Mouse (Mus musculus) embryonic facial prominence, embryonic 14.5 days (tissue): Measurements from ENCODE around the gene Tmem175. TPM values are rescaled to one million over a fixed set of nuclear protein-coding genes. Genes with fewer than 3 reads are reported as not detected.
A peak's percentile ranks its signal among the peaks of the same experiment; 100 is the strongest.

ENCODE experiments used
- ATAC-seq: fragments of 200-750 bp; cut with Nextera tagmentation; 2 replicates; pipeline ENCODE4 v1.8.0; 2017; ENCODE audit warnings: low read depth, moderate number of reproducible peaks, moderate TSS enrichment
- DNase-seq: peaks from one replicate; pipeline ENCODE4 v3.0.0-alpha.2; 2015; ENCODE audit warnings: low spot score
- H3K27ac ChIP-seq: fragments of 300-500 bp; sonication (generic); replicated peaks from 2 replicates; pipeline ENCODE4 v1.5.1; 2014; ENCODE audit warnings: low read depth, mild to moderate bottlenecking, low read length, moderate library complexity
- H3K27me3 ChIP-seq: fragments of 300-500 bp; sonication (generic); replicated peaks from 2 replicates; pipeline ENCODE4 v1.6.1; 2014; ENCODE audit warnings: low read length; ENCODE audit not compliant: control insufficient read depth, insufficient read depth
- H3K36me3 ChIP-seq: fragments of 300-500 bp; sonication (generic); 2 replicates; pipeline ENCODE4 v1.6.1; 2014; ENCODE audit warnings: low read length, mixed read lengths; ENCODE audit not compliant: control insufficient read depth, insufficient read depth
- H3K4me1 ChIP-seq: fragments of 300-500 bp; sonication (generic); 2 replicates; pipeline ENCODE4 v1.6.1; 2014; ENCODE audit warnings: antibody characterized with exemption, low read length; ENCODE audit not compliant: control insufficient read depth, insufficient read depth
- H3K4me2 ChIP-seq: fragments of 300-500 bp; sonication (generic); 2 replicates; pipeline ENCODE4 v1.6.1; 2014; ENCODE audit warnings: low read depth, mild to moderate bottlenecking, low read length, moderate library complexity, mixed read lengths
- H3K4me3 ChIP-seq: fragments of 300-500 bp; sonication (generic); 2 replicates; pipeline ENCODE4 v1.5.1; 2014; ENCODE audit warnings: low read depth, mild to moderate bottlenecking, low read length
- H3K9ac ChIP-seq: fragments of 300-500 bp; sonication (generic); 2 replicates; pipeline ENCODE4 v1.6.1; 2014; ENCODE audit warnings: low read depth, mild to moderate bottlenecking, low read length, moderate library complexity, mixed read lengths
- H3K9me3 ChIP-seq: fragments of 300-500 bp; sonication (generic); 2 replicates; pipeline ENCODE4 v1.6.1; 2016; ENCODE audit warnings: low read length; ENCODE audit not compliant: control insufficient read depth
- WGBS: fragments of 180-500 bp; shearing (Covaris S2); extraction: QIAGEN DNeasy Blood & Tissue Kit; methylation state at CpG from one replicate; pipeline ENCODE4 v1.1.7; 2014; 5-methylcytosine and 5-hydroxymethylcytosine counted together
- polyA plus RNA-seq: library from polyadenylated mRNA; unstranded; fragments of >200 nt; fragmentation: Nextera tagmentation; extraction: Ambion mirVana; gene quantifications from 2 replicates; pipeline ENCODE4 v1.2.1, GENCODE M21; 2014

The Tmem175 gene
- polyA plus RNA-seq, 1 experiment from 2014 or later = 31.0 TPM

GRCm38 (mm10) chr5:108677605-108678295 is 48.2 kb downstream of the Tmem175 start:
- peak overlapping the region; percentile 64 for H3K4me2 ChIP-seq
- DNase-seq (peak; percentile 92), ATAC-seq (peak; percentile 86)
- 0 out of 2 replicates have a peak, but pooled peaks cover 2% of the 10 kb centered on the region for H3K36me3 ChIP-seq
- whole genome bisulfite sequencing = 5% methylated on average over 25 of the region's 25 CpGs
- peak overlapping the region; percentile 83 for H3K27ac ChIP-seq
- H3K4me3 ChIP-seq = peak overlapping the region; percentile 37
- peak overlapping the region; percentile 63 for H3K9ac ChIP-seq
- 0 out of 2 replicates have a peak, but pooled peaks cover 6% of the 10 kb centered on the region for H3K4me1 ChIP-seq
- H3K9me3 ChIP-seq = no peaks in the 10 kb centered on the region
- H3K27me3 ChIP-seq = no peaks in the 10 kb centered on the region

GRCm38 (mm10) chr5:108678296-108678854 is 48.8 kb downstream of the Tmem175 start:
- DNase-seq = no peak
- H3K27ac ChIP-seq = no peak overlapping the region
- H3K27me3 ChIP-seq = no peaks in the 10 kb centered on the region
- WGBS = 84% methylated on average over 6 of the region's 6 CpGs
- no peak for ATAC-seq
- 0 out of 2 replicates have a peak, but pooled peaks cover 6% of the 10 kb centered on the region for H3K4me1 ChIP-seq
- no peaks in the 10 kb centered on the region for H3K9me3 ChIP-seq
- peak overlapping the region; percentile 64; the same call in 1 of the 2 replicates for H3K4me2 ChIP-seq
- no peak overlapping the region for H3K4me3 ChIP-seq
- H3K9ac ChIP-seq = no peak overlapping the region
- H3K36me3 ChIP-seq = 0 out of 2 replicates have a peak, but pooled peaks cover 3% of the 10 kb centered on the region

GRCm38 (mm10) chr5:108679909-108680308 is 50.3 kb downstream of the Tmem175 start:
- DNase-seq = no peak
- H3K27me3 ChIP-seq = no peaks in the 10 kb centered on the region
- H3K27ac ChIP-seq = no peak overlapping the region
- no peak for ATAC-seq
- 54% methylated on average over 3 of the region's 3 CpGs for WGBS
- H3K4me3 ChIP-seq = no peak overlapping the region
- no peak overlapping the region for H3K4me2 ChIP-seq
- no peaks in the 10 kb centered on the region for H3K9me3 ChIP-seq
- H3K9ac ChIP-seq = no peak overlapping the region
- H3K36me3 ChIP-seq = 0 out of 2 replicates have a peak, but pooled peaks cover 4% of the 10 kb centered on the region
- H3K4me1 ChIP-seq = 0 out of 2 replicates have a peak, but pooled peaks cover 6% of the 10 kb centered on the region

GRCm38 (mm10) chr5:108680871-108681270 is 51.3 kb downstream of the Tmem175 start:
- no peaks in the 10 kb centered on the region for H3K27me3 ChIP-seq
- WGBS = 98% methylated on average over 6 of the region's 6 CpGs
- H3K9me3 ChIP-seq = no peaks in the 10 kb centered on the region
- no peak overlapping the region for H3K4me3 ChIP-seq
- no peak for DNase-seq
- H3K4me2 ChIP-seq = no peak overlapping the region
- no peak for ATAC-seq
- peaks cover 9% of the 10 kb centered on the region; the same call in 1 of the 2 replicates for H3K36me3 ChIP-seq
- H3K9ac ChIP-seq = no peak overlapping the region
- 0 out of 2 replicates have a peak, but pooled peaks cover 6% of the 10 kb centered on the region for H3K4me1 ChIP-seq
- no peak overlapping the region for H3K27ac ChIP-seq

- Histone ChIP-seq H3K4me2 (no peak overlapping the region), H3K4me3 (no peak overlapping the region), H3K9me3 (no peaks in the 10 kb centered on the region), H3K27ac (no peak overlapping the region), H3K36me3 (peaks cover 6% of the 10 kb centered on the region; the same call in 1 of the 2 replicates), H3K4me1 (peaks cover 5% of the 10 kb centered on the region; the same call in 1 of the 2 replicates), H3K27me3 (no peaks in the 10 kb centered on the region; the same call in 1 of the 2 replicates), H3K9ac (no peak overlapping the region)
- DNase-seq (no peak), ATAC-seq (no peak)
- WGBS = 71% methylated on average over 5 of the region's 5 CpGs
Observed at GRCm38 (mm10) chr5:108689091-108689490, 59.5 kb downstream of the Tmem175 start.

- Histone ChIP-seq H3K4me2 (no peak overlapping the region), H3K27ac (no peak overlapping the region), H3K36me3 (no peaks in the 10 kb centered on the region), H3K4me3 (no peak overlapping the region), H3K9me3 (no peaks in the 10 kb centered on the region), H3K9ac (no peak overlapping the region), H3K27me3 (no peaks in the 10 kb centered on the region; the same call in 1 of the 2 replicates), H3K4me1 (peaks cover 5% of the 10 kb centered on the region; the same call in 1 of the 2 replicates)
- ATAC-seq (no peak), DNase-seq (no peak)
- 66% methylated on average over 4 of the region's 4 CpGs for WGBS
Observed at GRCm38 (mm10) chr5:108691152-108691551, 61.6 kb downstream of the Tmem175 start.

GRCm38 (mm10) chr5:108692271-108692670 is 62.7 kb downstream of the Tmem175 start, which contains the start of gene Fgfrl1:
Fgfrl1 (plus strand) TSS chr5:108692382.
- Histone ChIP-seq H3K9me3 (no peaks in the 10 kb centered on the region), H3K27ac (no peak within 1 kb of the TSS), H3K4me2 (peak within 1 kb of the TSS; percentile 76), H3K4me3 (peak within 1 kb of the TSS; percentile 79), H3K4me1 (peaks cover 11% of the 10 kb centered on the region), H3K9ac (peak within 1 kb of the TSS; percentile 61), H3K27me3 (no peaks in the 10 kb centered on the region; the same call in 1 of the 2 replicates), H3K36me3 (no peaks in the 10 kb centered on the region)
- peak; percentile 55 for DNase-seq
- peak; percentile 9; the same call in 1 of the 2 replicates for ATAC-seq
- WGBS = under 1% methylated on average over 12 of the region's 18 CpGs

- peak overlapping the region; percentile 76 for H3K4me2 ChIP-seq
- H3K4me1 ChIP-seq = peaks cover 16% of the 10 kb centered on the region
- peak; percentile 97 for DNase-seq
Observed at GRCm38 (mm10) chr5:108693872-108694288, 64.3 kb downstream of the Tmem175 start.

More at GRCm38 (mm10) chr5:108693872-108694288, 64.3 kb downstream of the Tmem175 start:
- H3K27ac ChIP-seq = peak overlapping the region; percentile 67
- peak; percentile 97 for ATAC-seq
- H3K9me3 ChIP-seq = no peaks in the 10 kb centered on the region
- H3K36me3 ChIP-seq = no peaks in the 10 kb centered on the region
- peak overlapping the region; percentile 79 for H3K9ac ChIP-seq
- peak overlapping the region; percentile 79 for H3K4me3 ChIP-seq
- H3K27me3 ChIP-seq = no peaks in the 10 kb centered on the region; the same call in 1 of the 2 replicates
- WGBS = 0% methylated on average over 8 of the region's 43 CpGs
